Mouse (Mus musculus) erythroblast, adult 5-6 weeks (primary cell): ENCODE data around the gene Casp1. TPM values are rescaled to one million over a fixed set of nuclear protein-coding genes. Genes with fewer than 3 reads are reported as not detected.

Source experiments
- ATAC-seq: replicated peaks from 2 replicates; pipeline ENCODE4 v1.8.0; 2016; ENCODE audit warnings: moderate number of reproducible peaks, mild to moderate bottlenecking, moderate TSS enrichment, inconsistent platforms; ENCODE audit not compliant: poor library complexity, low FRiP score, severe bottlenecking
- total RNA-seq, 2 experiments: library from RNA; stranded (forward) in 1 of 2; stranded (reverse) in 1 of 2; fragments of 150-400 nt in 1 of 2; fragments of 200-764, 138-1000 nt in 1 of 2; gene quantifications; 2 replicates each; pipeline versions ENCODE4 v1.2.3 to v1.2.4; 2015 to 2017; ENCODE audit warnings: low replicate concordance in 2 of 2

The Casp1 gene
- total RNA-seq (2015; ENCODE audit: low replicate concordance) (14.2 and 35.0 TPM in 2 replicates), total RNA-seq (2017; ENCODE audit: low replicate concordance) (5.9 and 8.6 TPM in 2 replicates)

DNA sequence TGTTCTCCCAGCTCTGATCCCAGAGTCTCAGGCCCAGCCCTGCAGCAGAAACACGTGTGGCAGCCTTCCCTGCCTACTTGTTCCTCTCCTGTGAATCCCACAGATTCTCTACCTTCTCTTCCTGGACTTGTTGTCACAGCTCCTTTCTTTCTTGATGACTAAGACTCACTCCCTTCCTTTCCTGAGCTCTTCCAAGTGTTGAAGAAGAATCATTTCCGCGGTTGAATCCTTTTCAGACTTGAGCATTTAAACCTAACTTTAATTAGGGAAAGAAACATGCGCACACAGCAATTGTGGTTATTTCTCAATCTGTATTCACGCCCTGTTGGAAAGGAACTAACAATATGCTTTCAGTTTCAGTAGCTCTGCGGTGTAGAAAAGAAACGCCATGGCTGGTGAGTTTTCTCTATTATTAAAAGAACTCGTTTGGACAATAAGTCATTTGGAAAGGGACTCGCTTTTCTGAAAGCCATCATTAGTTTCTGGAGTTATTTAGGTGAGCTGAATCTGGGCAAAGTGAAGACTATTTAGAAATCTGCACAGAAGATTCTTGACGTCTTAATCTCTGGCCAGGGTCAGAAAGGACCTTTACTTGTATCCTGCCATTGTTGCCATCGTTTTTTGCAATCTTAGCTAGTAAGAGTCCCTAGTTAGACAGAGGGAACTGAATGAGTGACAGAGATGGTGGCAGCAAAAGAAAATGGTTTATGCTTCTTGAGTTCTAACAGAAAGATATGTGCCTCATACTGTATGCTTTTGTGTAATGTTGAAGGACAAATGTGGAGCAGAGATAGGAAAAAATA is at the start of gene Casp1:
Casp1 (plus strand) TSS at position 189 of the 803 bp plus-strand sequence.
- no peak for ATAC-seq

DNA sequence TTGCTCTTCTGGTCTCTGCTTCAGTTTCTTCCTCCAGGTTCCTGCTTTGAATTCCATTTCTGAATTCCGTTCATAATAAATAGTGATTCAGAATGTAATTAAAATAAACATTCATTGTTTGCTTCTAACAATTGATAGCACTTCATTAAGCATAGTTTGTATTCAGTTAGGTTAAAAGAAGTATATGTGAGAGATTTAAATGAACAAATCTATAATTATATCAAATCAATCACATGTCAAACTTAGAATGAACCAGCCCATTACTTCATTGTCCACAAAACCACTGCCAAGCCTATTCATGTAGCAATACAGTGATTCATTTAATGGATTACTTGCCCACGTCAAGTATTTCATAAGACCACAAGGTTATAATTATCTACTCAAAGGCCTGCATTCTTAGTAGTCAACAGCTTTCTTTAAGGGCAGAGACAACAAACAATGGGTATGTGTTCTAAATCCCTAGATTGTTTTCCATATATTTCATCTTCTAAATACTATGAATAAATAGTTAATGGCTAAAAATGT is 34.3 kb upstream of the Casp1 start:
- no peak for ATAC-seq

DNA sequence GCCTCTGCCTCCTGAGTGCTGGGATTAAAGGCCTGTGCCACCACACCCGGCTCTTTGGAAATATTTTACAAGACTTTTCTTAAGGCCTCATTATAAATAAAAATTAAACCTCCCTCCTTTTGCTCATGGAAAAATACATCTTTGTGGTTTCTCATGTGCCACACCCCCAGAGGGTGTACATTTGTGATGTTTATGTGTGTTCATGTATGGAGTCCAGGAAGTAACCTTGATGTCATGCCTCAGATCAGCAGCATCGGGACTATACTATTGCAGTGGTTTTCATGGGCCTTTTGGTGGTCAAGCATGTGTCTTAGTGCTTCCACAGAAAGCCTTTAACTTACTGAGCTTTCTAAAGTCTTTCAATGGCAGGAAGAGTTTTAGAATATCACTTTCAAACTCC is 28.0 kb upstream of the Casp1 start:
- no peak for ATAC-seq

DNA sequence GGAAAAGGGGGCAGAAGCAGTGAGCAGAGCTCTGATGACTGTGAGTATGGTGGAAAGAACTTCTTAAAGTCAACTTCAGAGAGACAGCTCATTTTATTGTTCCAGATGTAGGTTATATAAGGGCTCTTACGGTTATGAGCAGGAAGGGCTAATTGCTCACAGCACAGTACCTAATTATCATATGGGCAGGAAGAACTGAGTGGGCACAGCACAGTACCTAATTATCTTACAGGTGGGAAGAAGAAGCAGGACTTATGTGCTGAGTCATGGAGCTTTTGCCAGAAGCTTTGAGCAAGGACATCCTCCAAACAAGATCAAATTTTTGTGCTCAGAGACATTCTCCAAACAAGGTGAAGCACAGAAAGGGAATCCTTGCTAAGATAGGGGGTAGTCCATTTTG is 27.4 kb upstream of the Casp1 start:
- ATAC-seq = no peak

DNA sequence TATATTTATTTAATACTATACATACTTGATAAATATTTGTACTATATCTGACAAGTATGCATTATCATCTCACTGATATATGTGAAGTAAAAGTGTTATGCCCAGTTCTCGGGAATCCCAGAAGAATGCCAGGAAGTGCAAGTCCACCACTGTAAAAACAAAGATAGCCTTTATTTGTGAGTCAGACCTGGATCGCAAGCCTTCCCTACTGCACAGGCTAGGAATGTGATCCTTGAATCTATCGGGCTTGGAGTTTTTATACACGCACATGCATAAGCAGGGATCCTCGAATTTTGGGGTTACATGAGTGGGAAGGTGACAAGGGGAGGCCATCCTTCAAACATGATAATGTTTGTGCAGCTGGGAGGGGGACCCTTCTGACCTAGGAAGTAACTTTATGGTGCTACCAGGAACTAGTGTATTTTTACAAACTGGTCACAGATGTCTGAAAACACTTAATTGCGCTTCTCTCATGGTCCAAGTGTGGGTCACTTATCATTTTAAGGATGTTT is 26.9 kb upstream of the Casp1 start:
- no peak for ATAC-seq

DNA sequence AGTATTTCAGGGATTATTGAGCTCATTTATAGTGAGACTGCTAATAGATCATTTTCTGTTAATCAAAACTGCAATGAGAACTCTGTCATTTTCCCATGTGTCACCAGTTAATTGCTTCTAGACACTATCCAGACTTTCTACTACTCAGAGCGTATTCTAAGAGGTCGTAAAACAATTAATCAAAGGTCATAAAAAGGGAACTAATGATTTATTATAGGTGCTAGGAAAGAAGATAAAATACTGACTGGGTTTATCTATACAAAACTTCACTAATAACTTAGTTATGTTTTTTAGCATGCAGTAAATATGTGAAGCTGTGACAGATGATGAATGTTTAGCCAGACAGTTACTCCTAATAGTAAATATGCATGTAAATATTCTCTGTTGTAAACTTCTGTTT is 12.2 kb upstream of the Casp1 start:
- ATAC-seq = no peak

DNA sequence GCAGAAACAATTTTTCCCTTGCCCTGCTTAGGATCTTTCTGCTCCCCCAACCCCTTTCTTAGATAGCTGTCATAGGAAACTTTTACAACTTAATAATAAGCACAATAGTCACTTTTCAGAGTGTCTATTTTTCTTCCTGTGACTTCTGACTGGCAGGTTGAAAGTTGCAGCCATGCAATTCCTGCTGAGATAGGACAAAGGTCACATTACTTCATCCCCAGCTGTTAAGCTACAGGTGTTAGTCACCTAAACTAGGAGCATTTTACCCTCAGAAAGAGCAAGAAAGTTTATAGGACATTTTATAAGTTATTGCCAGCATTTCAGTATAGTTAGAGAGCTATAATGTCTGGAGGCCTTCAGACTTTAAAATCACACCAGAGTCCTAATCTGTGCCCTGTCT is 11.7 kb upstream of the Casp1 start:
- ATAC-seq = no peak

DNA sequence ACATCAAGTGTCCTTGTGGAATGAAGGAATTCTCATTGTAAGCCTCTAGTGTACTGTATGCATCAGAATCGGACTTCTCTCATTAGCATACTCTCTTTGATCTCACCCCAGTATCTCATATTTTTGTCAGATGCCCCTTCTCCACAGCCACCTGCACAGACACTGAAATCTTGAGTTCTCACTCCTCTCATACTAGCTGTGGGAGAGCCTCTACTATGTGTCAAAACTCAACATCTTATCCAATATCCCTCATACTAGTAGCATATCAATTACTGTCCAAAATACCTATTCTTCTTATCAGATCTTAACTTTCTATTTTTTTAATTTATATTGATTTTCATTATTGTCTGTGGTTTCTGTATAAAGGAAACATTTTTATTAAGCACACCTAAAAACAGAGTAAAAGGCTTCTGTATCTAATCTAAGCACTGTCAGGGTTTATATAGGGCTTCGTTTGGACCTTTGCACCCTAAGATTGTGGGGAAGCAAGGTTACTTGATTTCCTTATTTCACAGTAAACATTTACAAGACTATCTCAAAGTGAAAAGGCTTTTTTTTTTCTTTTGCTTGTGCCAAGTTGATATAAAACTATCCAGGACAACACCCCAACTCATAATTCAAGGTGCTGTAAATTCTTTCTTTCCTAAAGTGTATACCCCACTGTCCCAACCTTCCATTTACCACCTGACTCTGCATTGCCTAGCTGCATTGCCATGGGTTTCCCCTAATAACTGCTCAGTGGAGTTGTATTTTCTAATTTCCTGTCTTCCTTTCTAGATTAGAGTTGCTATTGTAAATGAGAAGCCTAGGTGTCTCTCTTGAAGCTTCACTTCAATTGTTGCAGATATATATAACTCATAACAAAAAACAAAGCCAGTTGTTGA is 1.7 kb upstream of the Casp1 start:
- no peak for ATAC-seq

DNA sequence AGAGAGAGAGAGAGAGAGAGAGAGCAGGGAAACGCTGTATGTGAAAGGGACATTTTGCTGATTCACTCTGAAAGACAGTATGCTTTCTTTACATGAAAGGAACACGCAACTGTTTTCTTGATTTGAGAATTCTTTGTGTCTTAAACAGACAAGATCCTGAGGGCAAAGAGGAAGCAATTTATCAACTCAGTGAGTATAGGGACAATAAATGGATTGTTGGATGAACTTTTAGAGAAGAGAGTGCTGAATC is 740 bp downstream of the Casp1 start:
- no peak for ATAC-seq

DNA sequence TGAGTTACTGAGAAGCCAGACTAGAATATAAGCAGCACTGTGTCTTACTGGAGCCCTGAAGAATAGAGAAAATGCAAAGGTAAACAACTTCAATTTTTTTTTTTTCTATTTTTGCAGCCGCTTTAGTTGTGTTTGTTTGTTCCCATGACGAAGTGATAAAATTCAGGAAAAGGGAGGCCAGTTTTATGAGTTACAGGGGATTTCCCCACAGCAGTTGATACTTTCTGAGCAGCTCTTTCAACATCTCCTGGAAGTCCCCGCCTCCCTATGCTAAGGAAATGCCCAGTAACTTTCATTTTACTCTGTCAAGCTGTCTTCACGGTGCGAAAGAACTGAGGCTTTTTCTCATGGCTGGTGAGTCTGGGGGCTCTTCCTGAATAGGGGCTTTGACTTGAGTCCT is 10.2 kb downstream of the Casp1 start, which contains the start of gene Casp4:
Casp4 (plus strand) TSS at position 268 of the 400 bp plus-strand sequence.
- ATAC-seq = no peak

DNA sequence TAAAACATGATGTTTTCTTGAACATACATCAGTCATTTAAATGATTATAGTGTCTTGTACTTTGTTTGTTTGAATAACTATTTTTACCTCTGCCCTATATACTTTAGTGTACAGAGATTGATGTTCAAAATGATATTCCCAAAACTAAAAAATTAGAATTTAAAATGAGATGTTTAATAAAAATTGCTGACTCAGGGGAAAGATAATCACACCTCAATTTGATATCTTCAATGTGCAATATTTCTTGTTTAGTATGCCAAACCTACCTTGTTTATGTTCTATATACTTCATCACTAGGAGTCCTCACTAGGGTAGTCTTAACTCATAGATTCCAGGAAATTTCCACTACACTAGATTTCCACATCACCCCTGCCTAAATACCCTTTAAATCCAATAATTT is 11.8 kb downstream of the Casp1 start:
- ATAC-seq = no peak

DNA sequence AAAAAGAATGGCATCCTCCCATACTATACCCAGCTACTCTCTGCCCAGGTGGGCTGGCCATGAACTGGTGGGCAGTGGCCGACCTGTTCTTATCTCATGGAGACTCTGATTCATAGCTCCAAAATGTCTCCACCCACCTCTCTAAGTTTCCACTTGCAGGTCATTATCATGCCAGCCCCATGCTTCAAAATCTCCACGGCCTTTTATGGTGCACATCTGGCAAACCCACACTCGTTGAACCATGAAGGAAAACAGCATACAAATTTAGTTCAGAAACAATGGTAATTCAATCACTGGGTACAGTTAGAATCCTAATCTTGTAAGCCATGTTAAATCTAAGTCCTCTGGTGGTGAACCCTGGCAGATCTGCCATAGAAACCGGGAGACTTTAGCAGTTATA is 13.1 kb downstream of the Casp1 start:
- no peak for ATAC-seq

DNA sequence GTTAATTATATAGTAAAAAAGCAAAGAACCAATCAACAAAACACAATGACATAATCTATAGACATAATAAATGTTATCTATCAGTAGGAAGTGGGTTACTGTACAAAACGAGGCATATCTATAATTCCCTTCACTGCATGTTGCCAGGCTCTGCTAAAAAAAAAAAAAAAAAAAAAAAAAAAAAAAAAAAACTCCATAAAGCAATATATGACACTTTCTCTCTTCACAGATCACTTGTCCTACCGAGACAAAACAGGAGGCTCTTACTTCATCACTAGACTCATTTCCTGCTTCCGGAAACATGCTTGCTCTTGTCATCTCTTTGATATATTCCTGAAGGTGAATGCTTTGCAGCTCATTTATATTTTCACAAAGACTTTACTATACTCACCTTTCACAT is 29.9 kb downstream of the Casp1 start:
- ATAC-seq = no peak

DNA sequence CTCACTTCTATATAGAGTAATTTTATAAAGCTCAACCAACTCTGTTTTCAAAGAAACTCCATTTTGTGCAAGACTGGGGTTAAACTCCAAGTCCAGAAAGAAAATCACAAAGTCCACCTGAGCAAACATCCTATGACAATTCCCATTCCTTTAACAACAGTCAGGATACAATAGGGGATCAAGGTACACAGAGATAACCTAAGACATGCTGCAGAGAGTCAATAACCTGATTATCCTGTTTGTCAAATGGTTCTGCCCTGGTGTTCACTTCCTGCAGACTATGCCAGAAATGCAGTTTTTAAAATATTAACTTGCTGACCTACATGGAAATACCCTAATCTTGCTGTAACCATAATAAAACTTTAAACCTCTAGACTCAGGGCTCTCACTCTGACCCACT is 34.1 kb downstream of the Casp1 start:
- ATAC-seq = no peak

DNA sequence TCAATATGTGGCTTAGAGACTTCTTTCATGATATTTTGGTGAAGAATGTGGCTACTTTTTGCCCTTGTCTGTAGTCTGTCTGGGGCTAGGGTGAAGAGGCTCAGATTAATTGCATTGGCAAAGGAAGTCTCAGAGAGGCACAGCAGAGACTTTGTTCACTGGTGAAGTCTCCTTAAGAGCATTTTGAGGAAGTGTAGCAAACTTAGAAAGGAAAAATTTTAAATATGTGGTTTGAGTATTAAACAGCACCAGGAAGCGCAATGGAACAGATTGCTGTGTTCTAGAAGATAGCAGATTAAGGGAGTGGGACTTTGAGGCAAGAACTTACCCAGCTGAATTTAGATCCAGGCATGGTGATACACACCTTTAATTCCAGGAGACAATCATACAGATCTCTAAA is 35.1 kb downstream of the Casp1 start:
- no peak for ATAC-seq

DNA sequence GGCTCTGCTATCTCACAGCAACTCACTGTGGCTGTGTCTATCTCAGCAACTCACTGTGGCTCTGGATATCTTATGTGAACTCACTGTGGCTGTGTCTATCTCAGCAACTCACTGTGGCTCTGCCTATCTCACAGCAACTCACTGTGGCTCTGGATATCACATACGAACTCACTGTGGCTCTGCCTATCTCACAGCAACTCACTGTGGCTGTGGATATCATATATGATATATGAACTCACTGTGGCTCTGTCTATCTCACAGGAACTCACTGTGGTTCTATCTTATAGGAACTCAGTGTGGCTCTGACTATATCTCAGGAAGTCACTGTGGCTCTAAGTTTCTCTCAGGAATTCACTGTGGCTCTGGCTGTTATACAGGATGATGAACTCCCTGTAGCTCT is 44.8 kb downstream of the Casp1 start:
- no peak for ATAC-seq

DNA sequence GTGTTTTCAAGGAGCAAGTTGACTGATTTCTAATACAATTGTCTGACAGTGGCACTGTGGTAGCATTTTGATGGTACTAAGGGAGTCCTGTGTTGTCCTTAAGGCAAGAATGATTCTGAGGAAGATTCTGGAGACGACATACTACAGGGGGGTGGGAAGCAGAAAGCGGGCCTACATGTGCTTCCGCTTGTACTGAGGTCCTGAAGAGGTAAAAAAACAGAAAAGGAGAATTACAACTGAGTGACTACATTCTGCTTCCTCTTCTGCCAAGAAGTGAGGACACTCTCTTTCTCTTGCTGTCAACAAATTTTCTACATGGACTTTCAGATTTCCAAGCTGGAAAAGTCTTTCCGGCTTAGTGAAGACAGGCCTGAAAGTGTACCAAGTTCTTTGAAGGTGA is 45.8 kb downstream of the Casp1 start:
- ATAC-seq = no peak

DNA sequence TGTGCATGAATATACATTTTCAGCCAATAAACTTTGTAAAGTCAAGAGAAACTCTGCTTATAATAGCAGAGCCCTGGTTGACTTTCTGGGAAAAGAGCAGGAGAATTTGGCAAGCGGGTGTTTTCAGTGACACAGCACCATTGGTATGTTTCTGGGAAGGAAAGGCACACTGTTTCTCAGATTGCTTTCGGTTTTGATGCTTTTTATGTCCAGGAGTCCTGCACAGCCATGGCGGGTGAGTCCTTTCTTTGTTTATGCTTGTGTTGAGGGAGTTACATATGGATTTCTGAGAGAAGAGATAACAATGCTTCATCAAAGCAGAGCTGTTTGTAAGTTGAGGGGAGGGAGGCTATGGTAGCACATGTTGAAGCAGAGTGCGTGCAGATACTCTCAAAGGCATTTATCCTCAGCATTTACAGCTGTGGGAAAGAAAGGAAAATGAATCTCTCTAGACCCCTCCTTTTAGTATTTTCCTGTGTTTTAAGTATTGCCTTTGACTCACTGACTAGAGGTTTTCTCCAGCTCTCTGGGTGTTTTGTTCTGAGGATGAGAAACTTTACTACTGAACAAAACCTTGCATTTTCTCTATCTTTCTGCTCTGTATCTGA is 47.1 kb downstream of the Casp1 start, which contains the start of gene Casp12:
Casp12 (plus strand) TSS at position 140 of the 608 bp plus-strand sequence.
- ATAC-seq = no peak

DNA sequence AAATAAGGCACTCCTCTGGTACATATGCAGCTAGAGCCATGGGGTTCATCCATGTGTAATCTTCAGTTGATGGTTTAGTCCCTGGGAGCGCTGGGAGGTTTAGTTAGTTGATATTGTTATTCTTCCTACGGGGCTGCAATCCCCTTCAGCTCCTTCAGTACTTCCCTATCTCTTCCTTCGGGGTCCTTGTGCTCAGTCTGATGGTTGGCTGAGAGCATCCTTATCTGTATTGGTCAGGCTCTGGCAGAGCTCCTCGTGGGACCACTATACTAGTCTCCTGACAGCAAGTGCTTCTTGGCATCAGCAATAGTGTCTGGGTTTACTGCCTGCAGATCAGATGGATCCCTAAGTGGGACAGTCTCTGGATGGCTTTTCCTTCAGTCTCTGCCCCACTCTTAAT is 49.1 kb downstream of the Casp1 start:
- no peak for ATAC-seq

DNA sequence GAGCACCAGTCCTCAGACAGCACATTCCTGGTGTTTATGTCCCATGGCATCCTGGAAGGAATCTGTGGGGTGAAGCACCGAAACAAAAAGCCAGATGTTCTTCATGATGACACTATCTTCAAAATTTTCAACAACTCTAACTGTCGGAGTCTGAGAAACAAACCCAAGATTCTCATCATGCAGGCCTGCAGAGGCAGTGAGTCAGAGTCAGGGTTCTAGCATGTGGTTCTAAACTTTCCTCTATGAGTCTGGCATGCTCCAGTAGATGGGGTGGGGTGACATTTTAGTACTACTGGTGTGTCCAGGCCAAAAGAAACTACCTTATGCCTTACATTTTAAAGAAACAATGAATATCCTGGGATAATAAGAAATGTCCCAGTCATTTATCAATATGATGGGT is 55.4 kb downstream of the Casp1 start:
- no peak for ATAC-seq
